Mouse (Mus musculus) duodenum, adult 2 months (tissue): Measurements from ENCODE around the gene Mul1. TPM values are rescaled to one million over a fixed set of nuclear protein-coding genes. Genes with fewer than 3 reads are reported as not detected.

Experiments
- polyA plus RNA-seq: library from polyadenylated mRNA; depleted of rRNA; stranded (reverse); fragments of >200 nt; gene quantifications from 2 replicates; pipeline ENCODE4 v1.2.3, GENCODE M21; 2012; ENCODE audit warnings: low replicate concordance; rRNA removed

Gene Mul1
- 27.5 and 34.9 TPM in 2 replicates for polyA plus RNA-seq

DNA sequence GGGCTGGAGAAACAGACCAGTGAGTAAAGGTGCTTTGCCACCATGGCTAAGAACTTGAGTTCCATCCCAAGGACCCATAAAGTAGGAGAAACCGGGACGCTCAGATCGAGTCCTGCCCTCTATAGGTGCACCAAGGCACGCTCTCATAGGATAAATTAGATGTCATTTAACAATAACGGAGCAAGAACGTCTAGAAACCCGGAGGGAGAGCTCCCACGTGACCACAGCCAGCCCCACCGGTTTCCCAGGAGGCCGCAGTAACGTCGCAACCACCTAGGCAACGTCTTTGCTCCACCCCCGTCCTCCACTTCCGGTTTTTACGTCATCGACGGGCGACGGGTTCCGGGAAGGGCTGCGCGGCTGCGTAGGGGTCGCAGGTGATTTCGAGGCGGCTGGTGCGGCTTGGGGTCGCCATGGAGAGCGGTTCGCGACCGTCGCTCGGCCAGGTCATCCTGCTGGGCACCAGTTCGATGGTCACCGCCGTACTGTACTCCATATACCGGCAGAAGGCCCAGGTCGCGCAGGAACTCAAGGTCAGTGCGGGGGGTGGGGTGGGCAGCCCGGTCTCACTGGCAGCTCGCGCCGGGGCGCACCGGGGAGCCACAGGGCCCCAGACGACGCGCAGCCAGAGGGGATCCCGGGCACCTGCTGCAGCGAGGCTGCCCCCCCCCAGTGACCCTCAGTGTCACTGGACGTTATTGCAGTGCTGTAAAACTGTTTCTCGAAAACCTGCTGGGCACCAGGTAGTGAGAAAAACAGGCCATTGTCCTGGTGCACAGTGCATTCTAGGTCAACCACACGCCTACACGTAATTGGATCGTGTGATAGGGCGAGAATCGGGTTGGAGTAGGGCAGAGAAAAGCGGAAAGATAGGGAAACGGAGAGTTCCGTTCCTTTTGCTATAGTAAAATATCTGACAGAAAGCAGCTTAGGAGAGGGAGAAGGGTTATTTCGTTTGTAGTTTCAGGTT is at the start of gene Mul1:
TSS of gene Mul1 (plus strand) at position 325 of the 970 bp plus-strand sequence.

DNA sequence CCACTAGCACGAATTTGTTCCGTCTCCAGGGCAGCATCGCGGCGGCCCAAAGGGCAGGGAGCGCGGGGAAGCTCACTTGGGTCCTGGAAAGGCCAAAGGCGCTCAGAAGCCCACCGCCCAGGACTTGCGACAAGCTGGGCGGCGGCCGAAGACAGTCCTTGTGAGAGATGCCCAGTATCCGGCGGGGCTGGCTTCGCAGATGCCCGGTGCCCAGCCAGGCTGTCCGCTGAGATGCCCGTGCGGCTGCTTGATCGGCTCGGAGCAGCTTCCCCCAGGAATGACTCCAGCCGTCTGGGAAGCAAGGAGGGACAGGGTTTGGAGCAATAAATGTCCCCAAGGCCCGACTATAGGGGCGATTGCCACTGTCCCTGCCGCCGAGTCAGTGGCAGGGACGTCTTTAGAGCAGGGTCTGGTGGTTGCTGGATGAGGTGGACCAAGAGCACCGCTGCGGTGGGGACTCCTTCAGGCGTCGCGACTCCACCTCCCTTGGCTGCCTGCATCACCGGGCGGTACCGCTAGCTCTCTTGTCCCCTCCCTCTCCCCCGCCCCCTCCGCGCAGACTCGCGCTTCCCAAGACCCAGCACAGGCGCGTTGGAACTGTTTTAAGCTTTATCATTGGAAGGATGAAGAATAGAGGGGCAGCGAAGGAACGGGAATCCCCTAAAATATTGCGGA is 38.4 kb upstream of the Mul1 start, which contains the start of gene Fam43b:
TSS of gene Fam43b (minus strand) at position 558 of the 675 bp plus-strand sequence.

DNA sequence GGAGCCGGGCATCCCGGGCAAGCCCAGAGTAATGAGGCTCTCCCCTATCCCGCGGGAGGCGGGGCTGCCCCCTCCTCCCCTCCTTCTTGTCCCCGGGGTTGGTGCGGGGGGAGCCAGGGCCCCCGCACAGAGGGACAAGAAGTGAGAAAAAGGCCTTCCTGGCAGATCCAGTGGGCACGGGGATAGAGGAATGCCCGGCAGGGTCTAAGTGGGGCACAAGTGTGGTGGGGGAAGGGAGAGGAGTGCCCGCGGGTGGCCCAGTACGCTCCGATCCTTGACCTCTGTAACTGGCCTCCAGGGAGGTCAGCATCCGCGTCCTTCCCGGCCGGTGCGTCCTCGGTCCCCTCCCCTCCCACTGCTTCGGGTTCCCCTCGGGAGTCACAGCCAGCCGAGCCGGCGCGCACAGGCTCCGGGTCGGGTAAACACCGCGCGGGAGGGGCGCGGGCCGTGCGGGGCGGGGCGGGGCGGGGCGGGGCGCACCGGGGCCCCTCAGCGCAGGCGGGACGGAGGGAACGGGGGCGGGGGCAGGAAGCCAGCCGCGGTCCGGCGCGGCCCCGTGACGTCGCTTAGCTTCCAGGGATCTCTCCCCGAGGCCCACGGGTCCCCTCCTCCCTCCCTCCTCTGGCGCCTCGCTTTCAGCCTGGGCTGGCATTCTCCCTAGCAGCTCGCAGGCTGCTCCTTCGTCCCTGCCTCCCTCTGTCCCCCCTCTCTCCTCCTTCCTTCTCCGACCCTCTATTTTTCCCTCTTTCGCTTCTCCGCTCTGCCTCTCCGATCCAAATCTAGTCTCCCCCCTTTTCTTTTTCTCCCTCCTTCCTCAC is 19.5 kb downstream of the Mul1 start, which contains the start of gene Camk2n1:
TSS of gene Camk2n1 (plus strand) at position 562 of the 818 bp plus-strand sequence.

Other genes with a start within 250 kb of the Mul1 start
- gene Hp1bp3, start 218.4 kb upstream of the Mul1 start, polyA plus RNA-seq: 16.3 and 16.8 TPM in 2 replicates
- 0.65 and 0.89 TPM in 2 replicates for gene Sh2d5, start 184.3 kb upstream of the Mul1 start, polyA plus RNA-seq
- 0.13 and 0.26 TPM in 2 replicates for gene Kif17, start 184.2 kb upstream of the Mul1 start, polyA plus RNA-seq
- gene Ddost, start 129.9 kb upstream of the Mul1 start, polyA plus RNA-seq: 277 and 359 TPM in 2 replicates
- gene Pink1, start 108.4 kb upstream of the Mul1 start, polyA plus RNA-seq: 108 and 186 TPM in 2 replicates
- gene Cda, start 66.7 kb upstream of the Mul1 start, polyA plus RNA-seq: 576 and 630 TPM in 2 replicates
- gene Fam43b, start 38.1 kb upstream of the Mul1 start, polyA plus RNA-seq: 0.04 TPM in 1 of 2 replicates, not detected in the other
- gene Camk2n1, start 19.6 kb downstream of the Mul1 start, polyA plus RNA-seq: 42.9 and 126 TPM in 2 replicates
- 0.06 TPM in 1 of 2 replicates, not detected in the other for gene Vwa5b1, start 201.2 kb downstream of the Mul1 start, polyA plus RNA-seq